In genomic region chr14:117879313-117879712, GRCm38 (mm10) we compare ENCODE assay signal across 12 mouse cellular contexts.
A peak's percentile ranks its signal among the peaks of the same experiment; 100 is the strongest.
DNase-seq lines count a peak whose midpoint lies in the region; ATAC-seq and TF ChIP-seq lines count a peak whose summit lies in the region.
"Had no signal": no experiment of that assay in that cellular context is flagged by ENCODE, and none has a peak within 500 bp of the region (broad histone marks: within the 10 kb centered on the region; RNA-seq: fewer than 3 reads in every experiment).

No protein-coding gene starts in this region.

- H3K4me3 ChIP-seq in limb, embryonic 14.5 days (replicated peaks; ENCODE audit: low read length), result no peak overlapping the region
- H3K4me3 ChIP-seq in limb, embryonic 10.5 days, result no peak overlapping the region
- H3K4me3 ChIP-seq: limb, embryonic 15.5 days had no signal

- no peak overlapping the region for H3K9ac ChIP-seq in limb, embryonic 14.5 days (ENCODE audit: low read depth, low read length, severe bottlenecking)
- H3K9ac ChIP-seq: limb, embryonic 15.5 days had no signal

- ATAC-seq in limb, embryonic 14.5 days (ENCODE audit: low FRiP score, low read depth), result peak; percentile 4; the same call in 1 of the 2 replicates
- ATAC-seq: intestine, embryonic 16.5 days had no signal

- no peak for TF ChIP-seq POLR2A in limb, embryonic 14.5 days (IDR thresholded peaks at IDR 0.05; ENCODE audit: borderline replicate concordance, extremely low read depth, insufficient read depth, insufficient read length)

- DNase-seq in heart, adult 11 months, result peak; percentile 91
- DNase-seq in heart, adult 9 months (ENCODE audit: low spot score in 2 of 2), result no peak
- DNase-seq in limb, embryonic 14.5 days (ENCODE audit: low spot score), result no peak
- no peak for DNase-seq in limb, embryonic 10.5 days (ENCODE audit: low spot score)
- peak; percentile 54 for DNase-seq in adrenal gland, postnatal 14 days
- DNase-seq in kidney, postnatal 36 days, result peak; percentile 3 to 33
- DNase-seq in urinary bladder, adult 18-20 months (ENCODE audit: low spot score in 2 of 2), result no peak
- no peak for DNase-seq in ovary, adult 18-20 months (ENCODE audit: low spot score)
- DNase-seq: cerebellum, adult 9-10 months; gastrocnemius, postnatal 10 days had no signal

- H3K36me3 ChIP-seq in limb, embryonic 14.5 days (ENCODE audit: control insufficient read depth, insufficient read depth, low read length), result no peaks in the 10 kb centered on the region
- no peaks in the 10 kb centered on the region for H3K36me3 ChIP-seq in limb, embryonic 10.5 days
- H3K36me3 ChIP-seq: limb, embryonic 15.5 days had no signal

- H3K4me1 ChIP-seq in limb, embryonic 14.5 days (ENCODE audit: control insufficient read depth, insufficient read depth, low read length), result no peaks in the 10 kb centered on the region
- H3K4me1 ChIP-seq in limb, embryonic 10.5 days, result peaks cover 12% of the 10 kb centered on the region

- H3K27ac ChIP-seq in limb, embryonic 14.5 days (replicated peaks; ENCODE audit: low read depth, low read length), result no peak overlapping the region
- no peak overlapping the region for H3K27ac ChIP-seq in limb, embryonic 10.5 days
- H3K27ac ChIP-seq: limb, embryonic 15.5 days had no signal

- no peak overlapping the region for H3K4me2 ChIP-seq in limb, embryonic 14.5 days (replicated peaks; ENCODE audit: low read depth, low read length, severe bottlenecking)
- H3K4me2 ChIP-seq: limb, embryonic 15.5 days had no signal

- no peaks in the 10 kb centered on the region for H3K9me3 ChIP-seq in limb, embryonic 14.5 days (ENCODE audit: control insufficient read depth, low read length)
- no peaks in the 10 kb centered on the region for H3K9me3 ChIP-seq in limb, embryonic 10.5 days (replicated peaks)
- H3K9me3 ChIP-seq: limb, embryonic 15.5 days had no signal

- no peaks in the 10 kb centered on the region for H3K27me3 ChIP-seq in limb, embryonic 14.5 days (ENCODE audit: control insufficient read depth, insufficient read depth, low read length)
- no peaks in the 10 kb centered on the region for H3K27me3 ChIP-seq in limb, embryonic 10.5 days (ENCODE audit: low read depth, poor library complexity, severe bottlenecking)
- H3K27me3 ChIP-seq: limb, embryonic 15.5 days had no signal

- 86% methylated on average over 9 of the region's 9 CpGs for WGBS in limb, embryonic 14.5 days
- WGBS in limb, embryonic 10.5 days, result 95% methylated on average over 9 of the region's 9 CpGs

Comparison
In these comparisons a context has a peak if more than half of its experiments do, and no peak if none do; other contexts are left out.
1. DNase-seq: peak in heart, adult 11 months (single experiment), adrenal gland, postnatal 14 days (single experiment) and kidney, postnatal 36 days (2 of 2); none in heart, adult 9 months (0 of 2), limb, embryonic 14.5 days (single experiment), limb, embryonic 10.5 days (single experiment), urinary bladder, adult 18-20 months (0 of 2) and ovary, adult 18-20 months (single experiment).